Mouse (Mus musculus): ENCODE measurements at regions not wholly inside any gene's neighbourhood (a gene's known extent, or its start where the extent isn't known, plus 50 kb on each side); places are given as distances from the start of the nearest gene placed in this dataset.

- no peak for ATAC-seq (replicated peaks; ENCODE audit: poor library complexity, severe bottlenecking)
These were observed 106.7 kb upstream of the Col1a2 start for GRCm38 (mm10) chr6:4397695-4398598.

- no peak for ATAC-seq (replicated peaks; ENCODE audit: poor library complexity, severe bottlenecking)
These were observed 106.0 kb upstream of the Col1a2 start for GRCm38 (mm10) chr6:4398599-4398980.

GRCm38 (mm10) chr6:4405301-4405700 lies 99.3 kb upstream of the Col1a2 start:
- ATAC-seq (replicated peaks; ENCODE audit: poor library complexity, severe bottlenecking): no peak

DNA sequence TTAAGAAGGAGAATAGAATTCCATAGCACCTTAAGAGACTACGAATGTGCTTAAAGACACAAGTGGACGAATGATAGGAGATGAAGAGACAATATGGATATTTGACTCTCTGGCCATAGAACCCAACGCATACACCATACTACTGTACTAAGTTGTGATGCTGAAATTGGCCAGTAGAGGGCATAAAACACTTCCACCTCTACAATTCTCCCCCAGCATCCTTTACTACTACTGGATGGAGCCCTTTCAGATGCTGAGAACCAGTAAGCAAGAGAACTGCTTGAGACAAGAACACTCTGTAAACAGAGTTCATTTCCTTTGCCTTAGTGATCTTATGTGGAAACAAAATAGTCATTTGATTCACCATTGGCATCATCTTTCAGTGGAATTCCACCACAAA lies 96.9 kb upstream of the Col1a2 start:
- ATAC-seq (replicated peaks; ENCODE audit: poor library complexity, severe bottlenecking): peak; percentile 56

DNA sequence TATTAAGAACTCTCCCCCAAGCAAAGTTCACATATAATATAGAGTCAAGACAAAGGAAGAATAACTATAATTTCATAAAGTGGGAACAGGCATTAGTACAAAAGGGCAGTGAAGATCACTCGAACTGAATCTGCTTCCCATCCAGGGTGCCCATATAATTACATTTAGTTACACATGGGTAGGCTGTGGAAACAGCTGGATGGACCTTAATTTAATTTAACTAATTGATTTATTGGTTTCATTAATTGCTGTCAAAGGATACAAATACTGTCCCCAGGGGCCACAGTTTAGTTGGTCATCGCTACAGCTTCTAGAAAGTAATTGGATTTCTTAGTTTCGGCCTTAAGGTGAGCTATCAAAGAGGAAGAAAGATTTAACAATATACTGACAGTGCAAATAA lies 91.4 kb upstream of the Col1a2 start:
- ATAC-seq (replicated peaks; ENCODE audit: poor library complexity, severe bottlenecking): no peak

DNA sequence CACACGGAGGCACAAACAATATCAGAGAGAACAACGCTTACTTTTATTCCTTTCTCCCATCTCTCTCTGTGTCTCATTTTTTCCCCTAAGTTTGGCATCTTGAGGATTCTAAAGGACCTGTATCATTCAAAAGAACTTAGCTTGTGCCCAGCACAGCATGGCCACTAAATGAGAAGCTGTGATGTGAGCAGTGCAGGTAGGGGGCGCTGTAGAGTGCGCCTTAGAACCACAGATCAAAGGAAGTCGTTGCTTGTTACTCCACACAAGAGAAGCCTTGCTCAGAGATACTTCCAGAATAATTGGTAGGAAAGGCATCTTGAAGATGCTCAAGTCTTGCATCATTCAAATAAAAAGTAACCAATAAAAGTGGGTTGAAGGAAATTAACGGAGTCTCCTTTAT lies 90.4 kb upstream of the Col1a2 start:
- peak; percentile 76 for ATAC-seq (replicated peaks; ENCODE audit: poor library complexity, severe bottlenecking)

DNA sequence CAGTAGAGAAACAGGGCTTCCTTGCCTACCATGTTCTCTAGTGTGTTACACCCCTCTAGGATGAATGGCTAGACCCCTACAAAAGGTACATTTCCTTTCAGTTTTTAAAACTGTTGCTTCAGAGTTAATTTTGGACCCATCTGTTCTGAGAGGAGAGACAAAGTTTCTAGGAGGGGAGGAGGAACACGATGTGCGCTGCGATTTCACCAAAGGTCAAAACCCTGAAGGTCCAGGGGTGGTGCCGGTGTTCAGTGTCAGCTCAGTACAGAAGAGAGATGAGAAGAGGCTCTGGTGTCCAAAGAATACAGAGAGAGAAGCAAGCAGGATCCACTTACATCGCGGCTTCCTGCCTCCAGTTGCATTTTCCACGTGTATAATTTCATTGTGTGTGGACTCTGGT lies 89.4 kb upstream of the Col1a2 start:
- ATAC-seq (replicated peaks; ENCODE audit: poor library complexity, severe bottlenecking): no peak

GRCm38 (mm10) chr6:4417247-4417709 lies 87.3 kb upstream of the Col1a2 start:
- no peak for ATAC-seq (replicated peaks; ENCODE audit: poor library complexity, severe bottlenecking)

DNA sequence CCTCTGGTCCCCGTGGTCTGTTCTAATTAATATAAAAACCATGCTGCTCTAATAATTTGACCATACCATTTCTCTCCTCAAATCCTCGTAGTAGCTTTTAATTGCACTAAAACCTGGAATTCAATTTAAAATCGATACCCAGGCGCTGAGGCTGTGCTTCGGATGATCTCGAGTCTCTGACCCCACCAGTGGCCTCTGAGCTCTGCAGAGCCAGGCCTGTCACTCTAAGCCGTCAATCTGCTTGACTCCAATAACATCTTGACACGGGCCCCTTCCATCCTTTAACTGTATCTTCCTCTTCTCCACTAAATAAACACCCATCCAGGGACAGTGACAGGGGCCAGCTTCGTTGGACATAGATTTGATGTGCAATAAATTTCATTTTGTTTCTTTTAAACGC lies 86.2 kb upstream of the Col1a2 start:
- ATAC-seq (replicated peaks; ENCODE audit: poor library complexity, severe bottlenecking): no peak

GRCm38 (mm10) chr6:4418941-4419351 lies 85.7 kb upstream of the Col1a2 start:
- no peak for ATAC-seq (replicated peaks; ENCODE audit: poor library complexity, severe bottlenecking)

GRCm38 (mm10) chr6:4421466-4421865 lies 83.1 kb upstream of the Col1a2 start:
- ATAC-seq (replicated peaks; ENCODE audit: poor library complexity, severe bottlenecking): no peak

DNA sequence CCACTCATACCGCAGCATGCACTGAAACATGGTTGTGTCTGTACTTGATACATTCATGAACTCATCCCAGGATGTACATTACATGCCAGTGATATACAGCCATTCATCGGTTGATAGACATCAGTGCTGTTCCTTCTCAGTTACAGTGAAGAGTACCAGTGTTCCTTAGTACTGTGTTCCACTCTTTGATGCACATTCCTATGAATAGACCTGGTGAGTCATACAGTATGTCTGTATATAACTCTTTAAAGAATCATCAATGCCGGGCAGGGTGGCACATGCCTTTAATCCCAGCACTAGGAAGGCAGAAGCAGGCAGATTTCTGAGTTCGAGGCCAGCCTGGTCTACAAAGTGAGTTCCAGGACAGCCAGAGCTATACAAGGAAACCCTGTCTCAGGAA lies 77.5 kb upstream of the Col1a2 start:
- no peak for ATAC-seq (replicated peaks; ENCODE audit: poor library complexity, severe bottlenecking)

DNA sequence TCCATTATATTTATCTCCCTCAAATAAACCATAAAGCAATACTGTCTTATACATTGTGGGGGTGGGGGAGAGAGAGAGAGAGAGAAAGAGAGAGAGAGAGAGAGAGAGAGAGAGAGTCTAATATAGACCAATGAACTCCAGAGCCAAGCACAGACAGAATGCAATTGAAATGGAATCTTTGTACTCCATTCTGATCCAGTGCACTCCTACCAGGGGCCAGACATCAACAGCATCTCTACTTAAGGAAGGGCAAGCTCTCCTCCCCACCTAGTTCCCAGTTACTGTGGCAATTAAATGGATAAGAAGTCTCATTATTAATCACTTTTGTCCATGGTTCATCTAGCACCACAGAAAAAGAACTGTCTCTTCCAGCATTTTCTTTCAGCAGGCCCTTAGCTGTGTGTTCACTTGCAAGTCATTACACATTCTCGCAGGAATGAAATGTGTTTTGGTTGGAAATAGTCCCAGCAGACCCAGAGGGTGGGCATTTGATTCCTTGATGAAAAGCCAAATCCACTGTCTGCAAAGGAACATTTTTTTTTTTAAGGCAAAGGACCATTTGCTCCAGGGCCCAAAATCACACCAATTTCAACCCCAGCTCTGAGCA lies 73.8 kb upstream of the Col1a2 start:
- ATAC-seq (replicated peaks; ENCODE audit: poor library complexity, severe bottlenecking): no peak

DNA sequence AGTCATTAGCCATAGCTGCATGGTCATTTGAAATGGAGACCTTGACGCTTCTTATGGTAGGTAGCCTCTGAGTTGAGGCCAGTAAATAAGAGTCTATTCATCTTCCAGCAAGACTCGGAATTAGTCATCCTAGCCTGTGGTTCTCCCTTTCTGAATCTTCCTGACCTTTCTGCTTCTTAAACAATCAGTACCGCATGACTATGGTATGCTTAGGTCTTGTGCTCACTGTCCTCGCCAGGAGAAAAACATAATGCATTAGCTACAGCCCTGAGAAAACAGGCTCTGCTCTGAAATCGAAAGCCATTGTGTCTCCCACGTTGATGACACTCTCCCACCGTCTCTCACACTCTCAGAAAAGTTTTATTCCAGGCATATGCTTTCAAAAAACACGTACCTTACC lies 72.4 kb upstream of the Col1a2 start:
- ATAC-seq (replicated peaks; ENCODE audit: poor library complexity, severe bottlenecking): no peak

- no peak for ATAC-seq (replicated peaks; ENCODE audit: poor library complexity, severe bottlenecking)
These were observed 68.2 kb upstream of the Col1a2 start for GRCm38 (mm10) chr6:4436439-4436838.

DNA sequence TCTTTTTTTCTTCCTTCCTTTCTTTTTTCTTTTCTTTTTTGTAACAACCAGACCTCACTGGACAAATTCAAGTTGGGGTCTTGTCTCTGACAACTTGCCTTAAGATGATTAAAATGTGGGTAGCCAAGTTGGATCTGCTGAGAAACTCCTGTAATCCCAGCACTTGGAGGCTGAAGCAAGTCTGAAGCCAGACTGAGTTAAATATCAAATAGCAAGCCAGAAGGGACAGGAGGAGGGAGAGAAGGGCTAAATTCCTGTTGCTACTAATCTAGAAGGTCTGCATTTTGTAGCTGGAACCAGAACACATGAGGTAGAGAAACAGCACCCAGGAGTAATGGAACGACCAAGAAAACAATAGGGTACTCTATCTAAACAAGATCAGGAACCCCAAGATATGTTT lies 67.7 kb upstream of the Col1a2 start:
- no peak for ATAC-seq (replicated peaks; ENCODE audit: poor library complexity, severe bottlenecking)

GRCm38 (mm10) chr6:4441618-4442167 lies 62.9 kb upstream of the Col1a2 start:
- ATAC-seq (replicated peaks; ENCODE audit: poor library complexity, severe bottlenecking): no peak

DNA sequence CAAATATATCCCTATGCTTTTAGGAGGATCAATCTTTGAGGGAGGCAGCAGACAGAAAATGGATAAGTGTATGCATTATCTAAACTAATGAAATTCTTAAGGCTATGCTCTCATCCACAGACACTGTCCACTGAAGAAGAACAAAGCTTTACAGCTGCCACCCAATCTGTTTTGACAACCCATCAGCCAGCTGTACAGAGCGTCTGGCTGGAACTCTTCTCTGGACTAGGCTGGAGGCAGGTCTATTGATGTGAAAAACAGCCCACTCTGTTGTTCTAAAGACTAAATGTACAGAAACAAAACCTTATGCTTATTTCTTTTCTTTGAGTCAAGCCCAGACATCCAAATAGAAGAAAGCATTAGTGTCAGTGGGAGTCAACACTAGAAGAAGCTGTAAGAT lies 58.7 kb upstream of the Col1a2 start:
- no peak for ATAC-seq (replicated peaks; ENCODE audit: poor library complexity, severe bottlenecking)

DNA sequence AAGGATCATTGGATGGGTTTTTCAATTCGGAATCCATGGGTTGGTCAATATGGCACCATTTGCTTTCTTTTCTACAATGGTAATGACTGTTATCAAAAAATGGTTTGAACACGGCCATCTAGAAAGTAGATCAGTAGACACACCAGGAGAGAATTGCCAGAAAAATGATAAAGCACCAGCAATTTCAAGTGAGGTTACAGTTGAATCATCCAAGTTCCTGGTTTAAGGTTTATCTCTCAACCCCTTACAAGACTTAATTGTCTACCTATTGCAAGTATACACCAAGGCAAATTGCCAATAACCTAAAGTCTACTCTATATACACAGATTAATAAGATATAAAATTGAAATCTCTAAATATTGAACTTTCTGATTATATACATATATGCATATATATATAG lies 53.4 kb upstream of the Col1a2 start:
- ATAC-seq (replicated peaks; ENCODE audit: poor library complexity, severe bottlenecking): no peak

Measured in granulocyte monocyte progenitor cell, adult 5-6 weeks (primary cell).